Mouse (Mus musculus): ENCODE results near the gene Pax5.

DNA sequence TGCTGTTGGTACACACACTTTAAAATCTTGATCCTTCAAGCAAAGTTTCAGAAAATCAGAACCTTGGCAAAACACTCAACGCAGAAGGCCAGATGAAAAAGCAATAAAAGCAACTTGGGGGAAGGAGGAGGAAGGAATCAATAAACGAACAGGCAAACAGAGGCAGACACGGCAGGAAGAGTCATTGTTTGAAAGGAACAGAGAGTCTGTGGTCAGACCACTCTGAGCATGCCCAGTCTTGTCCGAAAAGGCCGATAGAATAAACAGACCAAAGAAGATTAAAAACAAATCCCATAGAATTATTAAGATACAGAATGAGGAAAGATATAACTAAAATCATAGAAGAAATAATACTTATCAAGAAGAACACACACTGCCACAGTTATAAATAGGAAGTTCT, 137.9 kb downstream of the Pax5 start:
- TF ChIP-seq CTCF (IDR thresholded peaks at IDR 0.05; ENCODE audit: low read depth, low read length) (no peak), POLR2A (IDR thresholded peaks at IDR 0.05; ENCODE audit: borderline replicate concordance, low read depth, low read length) (no peak)
